Mouse (Mus musculus): ENCODE results near the gene Asb10. TPM values are rescaled to one million over a fixed set of nuclear protein-coding genes. Genes with fewer than 3 reads are reported as not detected.
"Not testable (repeated sequence)": the region's sequence is repeated elsewhere in the genome, so short reads cannot be mapped to it uniquely, and the experiment has no call there.

Gene Asb10
- polyA plus RNA-seq, 1 experiment from 2014 or later = 0.25 TPM

DNA sequence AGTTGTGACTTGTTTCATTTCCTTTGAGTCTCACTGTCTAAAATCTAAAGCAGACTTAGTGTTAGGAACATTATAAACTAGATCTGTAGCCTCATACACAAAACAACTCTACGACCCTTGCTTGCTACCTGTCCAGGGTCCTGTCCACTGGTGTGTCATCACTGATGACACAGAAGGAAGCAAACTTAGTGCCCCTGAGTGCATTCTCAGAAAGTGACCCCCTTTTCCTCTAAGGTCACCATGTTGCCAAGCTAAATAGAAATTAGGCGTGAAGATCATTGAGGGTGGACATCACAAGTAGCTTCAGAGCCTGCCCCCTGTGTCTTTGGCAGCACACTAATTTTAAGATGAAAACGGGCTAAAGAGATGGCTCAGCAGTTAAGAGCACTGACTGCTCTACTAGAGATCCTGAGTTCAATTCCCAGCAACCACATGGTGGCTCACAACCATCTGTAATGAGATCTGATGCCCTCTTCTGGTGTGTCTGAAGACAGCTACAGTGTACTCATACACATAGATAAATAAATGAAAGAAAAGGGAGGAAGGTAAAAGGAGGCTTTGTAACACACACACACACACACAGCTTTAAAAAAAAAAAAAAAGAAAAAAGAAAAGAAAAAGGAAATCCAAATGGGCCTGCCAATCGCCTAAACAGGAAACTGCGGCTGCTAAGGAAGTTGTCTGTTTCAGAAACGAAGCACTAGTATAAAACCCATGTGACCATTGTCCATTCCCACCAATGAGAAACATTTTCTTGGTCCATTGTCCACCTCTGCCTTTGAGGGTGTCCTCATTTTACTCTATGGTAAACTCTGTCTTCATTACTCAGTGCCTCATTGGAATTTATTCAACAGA lies 37.6 kb upstream of the Asb10 start:
- Histone ChIP-seq H3K9ac (ENCODE audit: low read length) (peak overlapping the region; percentile 9; the same call in 1 of the 2 replicates), H3K36me3 (ENCODE audit: control insufficient read depth, insufficient read depth, low read length) (no peaks in the 10 kb centered on the region; the same call in 1 of the 2 replicates), H3K27me3 (ENCODE audit: control insufficient read depth, insufficient read depth, low read length) (no peaks in the 10 kb centered on the region), H3K4me2 (replicated peaks; ENCODE audit: low read depth) (peak overlapping the region; percentile 40), H3K9me3 (ENCODE audit: control insufficient read depth, low read length) (no peaks in the 10 kb centered on the region), H3K27ac (replicated peaks) (peak overlapping the region; percentile 56), H3K4me3 (ENCODE audit: low read depth, low read length) (peak overlapping the region; percentile 32), H3K4me1 (replicated peaks; ENCODE audit: control insufficient read depth, insufficient read depth) (no peaks in the 10 kb centered on the region)
- TF ChIP-seq EP300 (optimal IDR thresholded peaks at IDR 0.05) = no peak
- 0 out of 2 replicates have a peak, but pooled peaks have one; percentile 6 for TF ChIP-seq CTCF (IDR thresholded peaks at IDR 0.05; ENCODE audit: low read depth)
- no peak for DNase-seq (ENCODE audit: low spot score)
- ATAC-seq (ENCODE audit: low FRiP score, low TSS enrichment) = no peak
- WGBS = 61% methylated on average over 6 of the region's 6 CpGs

GRCm38 (mm10) chr5:24577183-24577929 lies 36.6 kb upstream of the Asb10 start, which contains the start of gene Abcf2:
Gene Abcf2, minus strand, starts transcription at chr5:24577467.
- peak; percentile 100 for DNase-seq (ENCODE audit: low spot score)
- Histone ChIP-seq H3K27me3 (ENCODE audit: control insufficient read depth, insufficient read depth, low read length) (no peaks in the 10 kb centered on the region), H3K4me1 (replicated peaks; ENCODE audit: control insufficient read depth, insufficient read depth) (no peaks in the 10 kb centered on the region), H3K27ac (replicated peaks) (peak within 1 kb of the TSS; percentile 88), H3K9me3 (ENCODE audit: control insufficient read depth, low read length) (no peaks in the 10 kb centered on the region), H3K4me3 (ENCODE audit: low read depth, low read length) (peak within 1 kb of the TSS; percentile 75), H3K9ac (ENCODE audit: low read length) (peak within 1 kb of the TSS; percentile 76), H3K4me2 (replicated peaks; ENCODE audit: low read depth) (peak within 1 kb of the TSS; percentile 86), H3K36me3 (ENCODE audit: control insufficient read depth, insufficient read depth, low read length) (no peaks in the 10 kb centered on the region; the same call in 1 of the 2 replicates)
- WGBS = under 1% methylated on average over 48 of the region's 48 CpGs
- TF ChIP-seq EP300 (optimal IDR thresholded peaks at IDR 0.05) (peak; percentile 42), CTCF (IDR thresholded peaks at IDR 0.05; ENCODE audit: low read depth) (no peak)
- peak; percentile 98 for ATAC-seq (ENCODE audit: low FRiP score, low TSS enrichment)

DNA sequence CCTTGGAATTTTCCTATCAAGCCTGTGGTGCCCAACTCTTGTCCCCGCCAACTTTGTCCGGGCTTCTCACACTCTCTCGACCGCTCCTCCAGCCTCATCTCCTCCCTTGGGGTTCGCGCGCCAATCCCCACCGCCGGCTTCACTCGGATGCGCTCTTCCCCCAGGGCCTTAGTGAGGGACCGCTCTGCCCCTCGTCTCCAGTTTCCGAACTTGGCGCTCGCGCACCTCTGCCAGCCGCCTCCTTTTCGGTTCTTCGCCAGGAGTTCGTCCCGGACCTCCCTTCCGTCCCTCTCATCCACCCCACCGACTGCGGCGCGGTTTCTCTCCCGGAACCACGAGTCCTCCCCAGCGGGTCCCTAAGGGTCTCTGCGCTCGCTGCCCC lies 36.0 kb upstream of the Asb10 start:
- DNase-seq (ENCODE audit: low spot score) = no peak
- H3K27me3 ChIP-seq (ENCODE audit: control insufficient read depth, insufficient read depth, low read length) = no peaks in the 10 kb centered on the region
- peak overlapping the region; percentile 88 for H3K27ac ChIP-seq (replicated peaks)
- peak overlapping the region; percentile 86 for H3K4me2 ChIP-seq (replicated peaks; ENCODE audit: low read depth)
- peak overlapping the region; percentile 76 for H3K9ac ChIP-seq (ENCODE audit: low read length)
- H3K4me3 ChIP-seq (ENCODE audit: low read depth, low read length) = peak overlapping the region; percentile 75
- no peaks in the 10 kb centered on the region for H3K9me3 ChIP-seq (ENCODE audit: control insufficient read depth, low read length)
- WGBS = 2% methylated on average over 32 of the region's 32 CpGs
- no peak for TF ChIP-seq CTCF (IDR thresholded peaks at IDR 0.05; ENCODE audit: low read depth)
- no peak for TF ChIP-seq EP300 (optimal IDR thresholded peaks at IDR 0.05)
- ATAC-seq (ENCODE audit: low FRiP score, low TSS enrichment) = peak; percentile 22
- no peaks in the 10 kb centered on the region for H3K4me1 ChIP-seq (replicated peaks; ENCODE audit: control insufficient read depth, insufficient read depth)
- no peaks in the 10 kb centered on the region; the same call in 1 of the 2 replicates for H3K36me3 ChIP-seq (ENCODE audit: control insufficient read depth, insufficient read depth, low read length)

GRCm38 (mm10) chr5:24575948-24576347 lies 35.2 kb upstream of the Asb10 start:
- WGBS = 78% methylated on average over 1 of the region's 1 CpGs
- Histone ChIP-seq H3K9ac (ENCODE audit: low read length) (peak overlapping the region; percentile 23; the same call in 1 of the 2 replicates), H3K27ac (replicated peaks) (no peak overlapping the region), H3K36me3 (ENCODE audit: control insufficient read depth, insufficient read depth, low read length) (peaks cover 3% of the 10 kb centered on the region; the same call in 1 of the 2 replicates), H3K4me1 (replicated peaks; ENCODE audit: control insufficient read depth, insufficient read depth) (no peaks in the 10 kb centered on the region), H3K4me2 (replicated peaks; ENCODE audit: low read depth) (peak overlapping the region; percentile 86), H3K4me3 (ENCODE audit: low read depth, low read length) (no peak overlapping the region; the same call in 1 of the 2 replicates), H3K27me3 (ENCODE audit: control insufficient read depth, insufficient read depth, low read length) (no peaks in the 10 kb centered on the region), H3K9me3 (ENCODE audit: control insufficient read depth, low read length) (no peaks in the 10 kb centered on the region)
- TF ChIP-seq EP300 (optimal IDR thresholded peaks at IDR 0.05) (no peak), CTCF (IDR thresholded peaks at IDR 0.05; ENCODE audit: low read depth) (no peak)
- DNase-seq (ENCODE audit: low spot score) (no peak), ATAC-seq (ENCODE audit: low FRiP score, low TSS enrichment) (no peak)

- H3K27me3 ChIP-seq (ENCODE audit: control insufficient read depth, insufficient read depth, low read length) = no peaks in the 10 kb centered on the region
- 69% methylated on average over 2 of the region's 2 CpGs for WGBS
- no peaks in the 10 kb centered on the region for H3K9me3 ChIP-seq (ENCODE audit: control insufficient read depth, low read length)
- DNase-seq (ENCODE audit: low spot score) = no peak
- no peak within 1 kb of the TSS for H3K4me2 ChIP-seq (replicated peaks; ENCODE audit: low read depth)
- no peak within 1 kb of the TSS for H3K9ac ChIP-seq (ENCODE audit: low read length)
- no peak within 1 kb of the TSS for H3K4me3 ChIP-seq (ENCODE audit: low read depth, low read length)
- TF ChIP-seq EP300 (optimal IDR thresholded peaks at IDR 0.05) (no peak), CTCF (IDR thresholded peaks at IDR 0.05; ENCODE audit: low read depth) (no peak)
- no peaks in the 10 kb centered on the region for H3K4me1 ChIP-seq (replicated peaks; ENCODE audit: control insufficient read depth, insufficient read depth)
- H3K36me3 ChIP-seq (ENCODE audit: control insufficient read depth, insufficient read depth, low read length) = no peaks in the 10 kb centered on the region
- ATAC-seq (ENCODE audit: low FRiP score, low TSS enrichment) = no peak
- H3K27ac ChIP-seq (replicated peaks) = no peak within 1 kb of the TSS
These were observed 15.9 kb upstream of the Asb10 start, which contains the start of gene 4931409K22Rik for GRCm38 (mm10) chr5:24556709-24557108. Gene 4931409K22Rik, minus strand, starts transcription at chr5:24556809.

DNA sequence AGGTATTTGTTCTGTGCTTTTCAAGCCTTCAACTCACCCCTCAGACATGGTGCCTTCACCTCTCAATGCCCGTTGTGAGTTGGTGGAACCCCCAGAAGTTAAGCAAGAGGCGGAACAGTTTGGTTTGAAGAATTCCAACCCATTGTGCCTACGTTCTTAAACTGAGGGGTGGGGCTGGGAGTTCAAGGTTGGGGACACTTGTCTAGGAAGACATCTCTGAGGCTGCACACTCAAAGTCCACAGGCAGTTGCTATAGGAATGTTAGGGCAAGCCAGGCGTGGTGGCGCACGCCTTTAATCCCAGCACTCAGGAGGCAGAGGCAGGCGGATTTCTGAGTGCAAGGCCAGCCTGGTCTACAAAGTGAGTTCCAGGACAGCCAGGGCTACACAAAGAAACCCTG lies 14.6 kb upstream of the Asb10 start:
- DNase-seq (ENCODE audit: low spot score); H3K4me2 ChIP-seq (replicated peaks; ENCODE audit: low read depth); H3K4me1 ChIP-seq (replicated peaks; ENCODE audit: control insufficient read depth, insufficient read depth); H3K4me3 ChIP-seq (ENCODE audit: low read depth, low read length); H3K9me3 ChIP-seq (ENCODE audit: control insufficient read depth, low read length); ATAC-seq (ENCODE audit: low FRiP score, low TSS enrichment); H3K27ac ChIP-seq (replicated peaks); H3K9ac ChIP-seq (ENCODE audit: low read length); H3K27me3 ChIP-seq (ENCODE audit: control insufficient read depth, insufficient read depth, low read length); H3K36me3 ChIP-seq (ENCODE audit: control insufficient read depth, insufficient read depth, low read length): not testable (repeated sequence)
- 87% methylated on average over 7 of the region's 7 CpGs for WGBS
